Mouse (Mus musculus) adrenal gland, adult (tissue): ENCODE results near the gene Usp18.

Experiments used
- DNase-seq, 2 experiments: peaks; one replicate each; pipeline ENCODE4 v3.0.0; 2022 to 2023; ENCODE audit warnings: low spot score in 1 of 2; ENCODE audit not compliant: inconsistent age in 2 of 2

Usp18 gene

DNA sequence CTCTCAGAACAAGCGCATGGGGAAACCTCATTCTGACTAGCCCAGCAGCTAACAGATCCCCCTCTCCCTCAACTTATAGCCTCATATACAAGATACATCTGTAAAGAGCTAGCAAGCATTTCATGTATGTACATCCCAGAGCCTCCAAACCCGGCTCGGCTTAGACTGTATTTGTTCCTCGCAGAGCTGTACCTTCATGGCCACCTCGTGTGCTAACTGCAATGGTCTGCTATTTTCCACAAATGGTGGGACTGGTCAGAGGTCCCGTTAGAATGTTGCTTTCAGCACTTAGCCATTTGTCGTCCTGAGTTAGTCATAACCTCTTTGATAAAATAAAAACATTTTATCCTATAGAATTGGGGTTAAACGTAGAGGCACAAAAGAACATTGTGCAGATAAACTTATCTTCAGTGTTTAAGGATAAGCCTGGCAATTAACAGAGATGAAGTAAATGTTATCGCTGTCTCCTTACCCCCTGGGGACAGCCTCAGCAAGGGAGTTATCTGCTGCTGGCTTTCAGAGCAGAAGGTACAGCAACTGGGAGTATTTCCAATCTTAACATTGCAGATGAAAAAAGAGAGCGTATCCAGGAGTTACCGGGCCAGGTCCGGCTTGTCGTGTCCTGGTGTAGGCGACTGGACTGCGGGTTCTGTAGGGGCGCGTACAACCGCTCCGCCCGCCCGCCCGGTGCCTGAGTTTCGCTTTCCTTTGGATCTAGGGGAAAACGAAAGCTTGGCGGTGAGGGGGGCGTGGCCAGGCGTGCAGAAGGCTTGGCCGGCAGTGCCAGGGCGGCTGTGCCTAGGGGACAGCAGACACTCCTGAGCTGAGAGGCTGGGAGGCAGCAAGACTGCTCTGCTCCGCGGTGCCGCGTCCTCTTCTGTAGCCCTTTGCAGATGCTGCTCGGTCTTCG is at the start of gene Usp18:
Gene Usp18, plus strand, starts transcription at position 780 of the 910 bp plus-strand sequence.
- DNase-seq: peak; percentile 96 to 98

DNA sequence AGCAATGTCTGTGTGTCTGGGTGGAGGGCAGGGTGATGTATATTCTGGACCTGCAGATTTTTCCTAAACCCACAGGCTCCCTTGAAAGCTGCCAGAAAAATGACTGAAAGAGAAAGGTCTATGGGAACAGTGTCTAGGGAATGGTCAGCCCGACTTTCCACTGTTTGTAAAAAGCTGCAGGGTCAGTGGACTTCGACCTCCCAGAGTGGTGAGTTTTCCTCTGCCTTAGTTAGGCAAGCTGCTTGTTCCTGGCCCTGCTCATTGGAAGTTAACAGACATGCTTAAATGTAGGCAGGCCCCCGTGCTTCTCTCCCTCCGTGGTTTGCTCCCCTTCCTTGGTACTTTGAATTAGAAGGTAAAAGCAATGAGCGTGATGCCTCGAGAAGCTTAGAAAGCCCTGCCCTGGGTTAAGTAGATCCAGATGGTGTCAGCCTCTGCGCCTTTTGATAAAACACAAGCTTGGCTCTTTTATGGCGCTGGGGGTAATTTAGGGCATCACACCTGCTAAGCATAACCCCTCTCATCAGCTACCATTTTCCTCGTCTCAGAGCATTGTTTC is 47.8 kb upstream of the Usp18 start:
- no peak for DNase-seq

DNA sequence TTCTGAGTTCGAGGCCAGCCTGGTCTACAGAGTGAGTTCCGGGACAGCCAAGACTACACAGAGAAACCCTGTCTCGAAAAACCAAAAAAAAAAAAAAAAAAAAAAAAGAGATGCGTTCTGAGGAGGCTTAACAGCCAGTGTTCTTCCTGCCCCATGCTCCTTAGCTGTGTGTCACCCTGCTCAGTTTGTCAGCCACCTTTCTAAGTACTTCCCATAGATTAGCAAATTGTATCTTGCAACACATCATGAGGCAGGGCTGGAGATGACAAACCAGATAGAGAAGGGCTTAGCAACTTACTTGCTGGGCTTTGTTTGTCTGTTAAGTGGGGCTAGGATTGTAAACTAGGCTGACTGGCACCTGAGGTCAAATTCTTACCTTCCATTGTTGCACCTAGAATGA is 45.2 kb upstream of the Usp18 start:
- no peak for DNase-seq

DNA sequence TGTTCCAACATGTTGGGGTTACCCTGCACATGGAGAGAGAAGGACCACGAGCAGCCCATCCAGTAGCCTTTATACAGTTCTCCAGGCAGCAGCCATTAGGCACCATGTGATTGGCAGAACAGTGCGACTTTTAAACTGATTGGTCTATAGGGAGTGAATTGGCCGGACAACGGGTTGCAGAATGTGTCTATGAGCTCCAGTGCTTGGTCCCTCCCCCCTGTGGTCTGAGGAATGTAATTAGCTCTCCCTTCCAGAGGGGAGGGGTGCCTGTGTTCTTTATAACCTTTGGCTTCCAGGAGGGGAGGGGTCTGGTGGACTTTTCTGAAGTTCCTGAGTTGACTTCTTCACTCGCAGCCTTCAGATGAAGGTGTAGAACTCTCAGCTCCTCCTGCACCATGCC is 43.7 kb upstream of the Usp18 start:
- no peak for DNase-seq

DNA sequence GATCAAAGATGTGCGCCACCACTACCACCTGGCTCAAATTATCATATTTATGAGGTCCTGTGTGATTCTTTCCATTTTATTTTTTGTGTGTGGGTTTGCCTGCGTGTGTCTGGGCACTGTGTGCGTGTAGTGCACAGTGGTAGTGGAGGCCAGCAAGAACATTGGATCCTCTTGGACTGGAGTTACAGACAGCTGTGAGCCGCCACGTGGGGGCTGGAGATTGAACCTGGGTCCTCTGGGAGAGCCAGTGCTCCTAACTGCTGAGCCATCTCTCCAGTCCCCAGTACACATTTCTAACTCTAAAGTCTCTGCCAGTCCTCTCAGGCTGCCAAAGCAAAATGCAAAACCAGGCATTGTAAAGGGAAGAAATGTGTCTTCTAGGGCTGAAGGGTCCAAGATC is 39.2 kb upstream of the Usp18 start:
- no peak for DNase-seq

DNA sequence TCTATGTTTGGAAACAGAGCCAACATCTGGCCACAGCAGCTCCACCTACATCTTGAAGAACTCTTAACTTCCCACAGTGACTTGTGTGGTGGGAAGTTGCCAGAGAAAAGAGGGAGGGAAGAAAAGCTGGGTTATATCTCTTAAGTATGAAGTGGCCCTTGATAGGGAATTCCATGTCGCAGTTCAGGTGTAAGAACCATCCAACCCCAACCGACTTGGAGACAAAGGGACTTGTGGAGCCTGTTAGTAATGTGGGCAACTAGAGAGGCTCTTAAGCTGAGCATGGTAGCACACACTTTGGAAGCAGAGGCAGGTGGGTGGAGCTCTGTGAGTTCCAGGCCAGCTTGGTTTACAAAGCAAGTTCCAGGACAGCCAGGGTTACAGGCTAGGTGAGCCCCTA is 36.1 kb upstream of the Usp18 start:
- no peak for DNase-seq

DNA sequence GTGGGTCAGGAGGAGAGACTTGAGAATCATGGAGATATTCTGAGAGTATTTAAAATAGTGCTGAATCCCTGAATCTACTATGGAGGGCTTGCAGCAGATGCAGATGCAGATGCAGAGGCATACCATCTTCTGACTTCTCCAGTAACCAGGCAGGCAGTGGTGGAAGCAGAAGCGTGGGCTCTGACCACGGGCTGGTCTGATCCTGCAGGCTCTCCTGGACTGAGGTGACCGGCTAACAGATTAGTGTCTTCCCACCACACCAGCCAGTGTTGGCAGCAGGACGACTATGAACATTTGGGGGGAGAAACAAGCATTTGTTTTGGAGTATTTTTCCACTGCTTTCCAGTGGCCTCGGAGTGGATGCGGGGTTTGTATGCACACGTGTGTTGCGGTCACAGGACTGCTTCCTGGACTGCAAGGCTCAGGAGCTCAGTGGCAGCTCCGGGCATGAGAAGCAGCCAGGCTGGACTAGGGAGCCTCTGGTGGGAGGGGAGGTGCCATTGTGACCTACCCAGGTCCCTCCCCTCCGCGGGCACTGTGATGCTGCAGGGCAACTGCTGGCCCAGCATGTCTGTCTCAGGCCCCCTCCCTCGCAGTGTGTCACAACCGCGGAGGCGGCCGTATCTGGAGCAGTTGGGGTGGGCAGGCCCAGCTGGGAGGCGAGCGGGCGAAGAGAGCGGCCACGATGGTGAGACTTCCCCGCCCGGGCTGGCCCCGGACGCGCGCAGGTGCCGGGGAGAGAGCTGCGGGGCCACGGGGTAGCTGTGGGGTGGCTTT is 35.4 kb upstream of the Usp18 start, which contains the start of gene Tuba8:
Gene Tuba8, plus strand, starts transcription at position 548 of the 777 bp plus-strand sequence.
- peak; percentile 69 to 87 for DNase-seq

DNA sequence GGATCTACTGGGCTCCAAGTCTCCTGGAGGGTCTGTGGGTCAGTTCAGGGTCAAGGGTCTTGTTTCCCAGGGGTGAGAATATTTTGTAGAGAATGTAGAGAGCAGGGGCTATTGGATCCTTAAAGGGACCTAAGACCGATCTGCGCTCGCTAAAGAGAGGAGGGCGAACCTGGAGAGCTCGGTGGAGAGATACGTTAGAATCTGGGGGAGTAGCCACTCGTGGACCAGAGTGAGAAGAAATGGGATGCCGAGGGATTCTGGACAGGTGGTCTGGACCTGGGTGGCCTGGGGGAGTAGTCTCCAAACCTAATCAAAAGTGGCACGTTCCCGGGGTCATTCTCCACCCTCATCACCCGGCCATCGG is 34.8 kb upstream of the Usp18 start:
- DNase-seq: no peak

DNA sequence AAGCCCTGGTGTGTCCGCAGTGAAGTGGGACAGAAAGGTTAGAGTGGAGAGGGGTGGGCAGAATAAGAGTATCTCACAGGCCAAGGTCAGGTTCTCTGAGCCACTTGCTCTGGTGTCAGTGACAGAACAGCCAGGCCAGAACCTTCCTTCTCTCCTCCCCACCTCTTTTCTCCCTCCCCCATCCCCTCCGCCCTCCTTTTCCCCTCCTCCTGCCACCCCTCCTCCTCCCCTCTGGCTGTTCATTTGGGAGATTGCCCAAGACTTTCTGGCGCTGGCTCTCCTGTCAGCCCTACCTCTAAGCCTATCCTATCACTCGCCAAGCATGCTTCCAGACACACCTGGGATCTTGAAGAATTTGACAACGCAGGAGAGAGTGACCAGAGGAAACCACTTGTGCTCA is 34.0 kb upstream of the Usp18 start:
- peak in 1 of 2 experiments; percentile 60 for DNase-seq

DNA sequence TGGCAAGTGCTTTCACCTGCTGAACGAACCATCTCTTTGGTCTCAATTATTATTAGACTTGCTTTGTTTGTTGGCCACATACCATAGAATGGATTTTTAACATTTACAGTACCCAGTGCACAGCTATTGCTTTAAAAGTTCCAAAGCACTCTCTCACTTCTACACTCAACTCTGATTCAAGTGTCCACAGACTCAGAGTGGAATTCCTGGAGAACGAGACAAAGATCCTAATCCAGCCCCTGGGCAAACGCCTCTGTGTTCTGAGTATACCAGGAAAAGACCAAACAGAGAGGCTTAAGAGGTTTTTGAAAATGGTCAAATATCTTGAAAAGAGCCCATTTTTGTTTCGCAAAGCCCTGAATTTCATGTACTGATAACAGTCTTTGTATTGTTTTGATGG is 32.7 kb upstream of the Usp18 start:
- no peak for DNase-seq

DNA sequence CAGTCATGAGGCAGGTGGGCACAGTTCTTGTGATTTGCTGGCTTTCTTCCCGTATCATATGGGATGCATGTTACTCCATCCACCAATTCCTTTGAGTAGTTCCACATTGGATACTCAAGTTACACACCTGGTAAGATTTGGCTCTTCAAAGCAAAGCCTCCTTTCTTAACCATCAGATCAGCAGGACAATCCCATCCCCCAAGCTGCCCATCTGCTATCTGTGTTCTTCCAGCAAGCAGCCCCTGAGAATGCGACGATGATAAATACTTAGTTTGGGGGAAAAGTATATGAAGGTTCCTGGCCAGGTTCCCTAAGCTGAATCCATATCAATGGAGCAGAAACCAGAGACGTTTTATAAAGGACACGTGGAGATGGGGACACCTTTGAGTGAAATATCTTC is 31.5 kb upstream of the Usp18 start:
- no peak for DNase-seq

DNA sequence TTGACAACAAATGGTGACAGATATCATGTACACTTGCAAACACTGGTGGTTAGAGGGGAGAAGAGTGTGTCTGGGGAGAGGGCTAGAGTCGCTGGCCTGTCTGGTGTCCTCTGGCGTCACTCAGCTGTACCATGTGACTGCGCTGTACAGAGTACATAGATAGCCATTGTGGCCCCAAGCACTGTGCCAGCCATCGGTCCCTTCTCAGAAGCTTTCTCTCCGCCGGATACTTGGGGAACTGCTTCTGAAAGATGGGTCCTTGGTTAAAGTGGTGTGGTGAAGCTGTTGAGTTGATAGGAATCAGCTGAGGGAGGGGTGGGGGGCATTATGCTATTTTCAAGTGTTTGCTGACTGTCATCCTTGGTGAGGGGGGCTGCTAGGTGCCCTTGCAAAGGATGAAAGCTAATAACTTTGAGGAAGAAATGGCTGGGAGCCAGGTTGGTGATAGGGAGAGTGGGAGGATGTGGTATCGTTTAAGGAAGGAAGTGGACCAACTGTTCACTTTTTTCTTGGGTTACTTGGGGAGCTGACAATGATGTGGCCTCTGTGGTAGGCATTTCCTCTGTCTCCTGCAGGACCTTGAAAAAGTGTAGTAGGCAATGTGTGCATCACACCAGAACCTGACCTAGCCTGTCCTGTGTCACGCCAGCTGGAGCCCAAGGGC is 30.9 kb upstream of the Usp18 start:
- no peak for DNase-seq

DNA sequence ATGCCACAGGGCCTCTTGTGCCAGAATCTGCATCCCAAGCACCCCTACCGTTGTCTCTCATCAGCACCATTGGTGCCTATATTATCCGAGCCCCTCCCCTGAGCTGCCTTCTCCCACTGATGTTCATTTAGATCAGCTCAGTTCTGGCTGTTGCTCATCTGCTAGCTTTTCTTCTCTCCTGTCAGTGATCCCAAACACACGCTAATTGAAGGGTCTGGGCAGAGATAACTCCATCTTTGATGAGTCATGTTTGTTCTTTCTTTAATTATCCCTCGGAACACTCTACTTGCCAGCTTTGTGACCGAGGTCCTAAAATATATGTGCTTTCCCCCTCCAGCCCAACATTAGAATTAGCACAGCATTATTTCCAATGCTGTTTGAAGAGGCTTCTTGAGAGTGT is 30.4 kb upstream of the Usp18 start:
- no peak for DNase-seq

DNA sequence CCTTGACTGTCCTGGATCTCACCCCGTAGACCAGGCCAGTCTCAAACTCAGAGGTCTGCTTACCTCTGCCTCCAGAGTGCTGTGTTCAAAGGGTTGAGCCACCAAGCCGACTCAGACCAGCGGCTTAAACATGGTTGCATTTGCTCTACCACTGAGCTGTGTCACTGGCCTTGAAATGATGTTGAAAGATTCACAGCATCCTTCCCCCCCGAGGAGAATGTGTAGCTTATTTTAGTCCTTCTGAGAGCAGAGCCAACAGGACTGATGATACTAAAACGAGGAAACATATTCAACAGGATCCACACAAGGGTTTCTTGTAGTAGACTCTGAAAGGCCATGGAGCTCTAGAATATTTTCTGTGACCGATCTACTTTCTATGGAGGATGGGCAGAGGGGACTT is 29.8 kb upstream of the Usp18 start:
- DNase-seq: no peak

DNA sequence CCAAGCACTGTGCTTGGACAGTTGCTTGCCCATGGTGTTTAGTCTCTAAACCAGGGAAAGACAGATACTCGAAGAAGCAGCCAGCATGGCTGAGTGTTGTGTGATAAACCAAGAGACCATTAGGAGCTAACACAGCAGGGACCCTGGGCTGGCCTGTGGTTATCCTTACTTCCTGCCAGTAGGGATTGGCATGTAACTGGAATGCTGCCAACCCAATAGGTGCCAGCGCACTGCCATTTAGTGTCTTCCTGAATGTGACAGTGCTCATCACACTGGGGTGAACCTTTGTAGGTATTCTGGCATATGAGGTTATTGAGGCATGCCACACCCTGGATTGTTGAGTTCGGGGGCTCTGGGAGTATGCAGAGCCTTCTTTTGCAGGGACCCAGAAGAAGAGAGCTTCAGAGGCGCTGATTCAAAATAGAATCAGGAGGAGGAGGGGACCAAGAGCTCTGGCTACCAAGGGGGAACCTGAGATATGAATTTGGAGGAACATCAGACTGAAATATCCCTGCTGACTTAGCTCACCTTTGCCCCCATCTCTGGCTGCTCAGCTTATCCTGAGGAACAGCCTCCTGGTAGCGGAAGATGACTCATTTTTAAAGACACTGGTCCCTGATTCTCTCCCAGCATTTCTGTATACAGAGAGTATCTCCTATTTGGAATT is 29.0 kb upstream of the Usp18 start:
- DNase-seq: no peak

DNA sequence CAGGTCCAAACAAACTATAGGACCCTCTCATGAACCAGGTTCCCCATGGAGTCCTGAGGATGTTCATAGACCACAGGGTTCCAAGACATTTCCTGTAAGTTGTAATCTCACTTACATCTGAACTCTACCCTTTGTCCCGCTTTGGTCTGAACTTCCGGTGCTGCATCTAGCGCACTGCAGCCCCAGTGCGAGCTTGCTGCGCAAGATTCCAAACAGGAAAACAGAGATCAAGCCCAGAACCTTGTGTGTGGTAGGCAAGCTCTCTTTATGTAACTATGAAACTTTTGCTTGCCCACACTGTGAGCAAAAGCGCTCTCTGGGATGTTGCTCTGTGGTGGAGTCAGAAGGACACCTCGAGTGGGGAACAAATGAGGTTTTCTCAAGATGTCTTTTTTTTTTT is 27.7 kb upstream of the Usp18 start:
- no peak for DNase-seq

DNA sequence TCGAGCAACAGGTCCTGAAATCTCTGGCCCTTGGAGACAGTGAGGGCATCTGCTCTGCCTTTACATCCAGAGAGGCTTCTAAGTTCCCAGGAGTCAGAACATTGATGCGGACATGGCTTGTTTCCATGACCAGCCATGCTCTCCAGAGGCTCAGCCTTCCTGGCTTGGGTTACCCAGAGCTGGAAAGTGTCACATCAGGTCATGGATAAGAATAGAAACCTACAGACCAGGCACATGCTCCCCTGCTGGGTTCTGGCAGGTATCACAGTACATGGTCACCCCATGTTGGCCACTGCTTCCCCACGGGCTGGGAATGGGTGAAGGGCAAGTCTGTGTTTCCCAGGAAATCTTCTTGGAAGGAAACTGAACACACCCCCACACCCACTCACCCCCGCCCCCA is 26.3 kb upstream of the Usp18 start:
- peak in 1 of 2 experiments; percentile 36 for DNase-seq

DNA sequence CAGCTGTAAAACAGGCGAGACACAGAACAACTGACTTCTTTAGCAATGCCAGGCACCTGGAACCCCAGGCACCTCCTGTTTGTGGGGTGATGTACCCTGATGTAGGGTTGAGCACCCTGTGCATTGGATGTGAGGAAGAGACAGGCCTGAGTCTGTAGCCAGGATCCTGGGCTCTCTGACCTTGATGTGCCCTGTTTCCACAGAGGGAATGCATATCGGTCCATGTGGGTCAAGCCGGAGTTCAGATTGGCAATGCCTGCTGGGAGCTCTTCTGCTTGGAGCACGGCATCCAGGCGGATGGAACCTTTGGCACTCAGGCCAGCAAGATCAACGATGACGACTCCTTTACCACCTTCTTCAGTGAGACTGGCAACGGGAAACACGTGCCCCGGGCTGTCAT is 25.5 kb upstream of the Usp18 start:
- no peak for DNase-seq

DNA sequence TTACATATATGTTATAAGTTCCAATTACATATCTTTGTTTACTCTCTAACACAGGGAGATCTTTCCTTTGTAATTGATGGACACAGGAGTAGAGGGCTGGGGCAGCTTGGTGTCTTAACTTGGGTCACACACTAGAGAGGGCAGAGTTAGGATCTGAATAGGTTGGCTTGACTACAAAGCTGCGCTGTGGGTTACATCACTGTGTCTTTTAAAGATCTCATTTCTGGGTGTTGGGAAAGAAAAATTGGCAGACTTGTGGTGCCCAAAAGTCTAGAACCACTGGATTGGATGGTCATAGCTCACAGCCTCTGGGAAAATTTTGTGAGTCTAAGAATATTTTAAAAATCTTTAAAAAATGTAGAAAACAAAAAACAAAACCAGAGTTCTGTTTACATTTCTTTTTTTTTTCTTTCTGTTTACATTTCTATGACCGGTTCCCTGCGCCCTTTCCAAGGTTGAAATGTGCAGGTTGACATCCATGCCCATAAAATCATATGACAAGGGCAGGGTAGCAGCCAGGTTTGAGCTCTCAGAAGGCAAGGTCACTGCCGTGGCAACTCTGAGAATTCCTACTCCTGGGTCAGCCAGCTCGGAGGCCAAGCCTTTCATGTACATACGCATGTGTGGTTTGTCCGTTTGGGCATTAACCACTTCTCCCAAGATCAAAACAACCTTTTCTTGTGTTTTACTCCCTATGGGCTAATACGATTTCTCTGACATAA is 23.7 kb upstream of the Usp18 start:
- DNase-seq: peak in 1 of 2 experiments; percentile 58

DNA sequence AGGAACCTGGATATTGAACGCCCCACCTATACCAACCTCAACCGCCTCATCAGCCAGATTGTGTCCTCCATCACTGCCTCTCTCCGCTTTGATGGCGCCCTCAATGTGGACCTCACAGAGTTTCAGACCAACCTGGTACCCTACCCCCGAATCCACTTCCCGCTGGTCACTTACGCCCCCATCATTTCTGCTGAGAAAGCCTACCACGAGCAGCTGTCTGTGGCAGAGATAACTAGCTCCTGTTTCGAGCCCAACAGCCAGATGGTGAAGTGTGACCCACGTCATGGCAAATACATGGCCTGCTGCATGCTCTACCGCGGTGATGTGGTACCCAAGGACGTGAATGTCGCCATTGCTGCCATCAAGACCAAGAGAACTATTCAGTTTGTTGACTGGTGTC is 22.7 kb upstream of the Usp18 start:
- DNase-seq: no peak
